Mouse (Mus musculus) embryonic facial prominence, embryonic 12.5 days (tissue): ENCODE data around the gene Gm5148. TPM values are rescaled to one million over a fixed set of nuclear protein-coding genes. Genes with fewer than 3 reads are reported as not detected.
A peak's percentile ranks its signal among the peaks of the same experiment; 100 is the strongest.

Experiments
- ATAC-seq: fragments of 200-750 bp; cut with Nextera tagmentation; 2 replicates; pipeline ENCODE4 v1.8.0; 2017; ENCODE audit not compliant: insufficient number of reproducible peaks, insufficient read depth, low FRiP score, low TSS enrichment
- H3K27ac ChIP-seq: fragments of 300-500 bp; sonication (generic); 2 replicates; pipeline ENCODE4 v1.5.1; 2016; ENCODE audit warnings: mild to moderate bottlenecking
- H3K27me3 ChIP-seq: fragments of 300-500 bp; sonication (generic); 2 replicates; pipeline ENCODE4 v1.6.1; 2016; ENCODE audit warnings: mild to moderate bottlenecking, moderate library complexity
- H3K36me3 ChIP-seq: fragments of 300-500 bp; sonication (generic); 2 replicates; pipeline ENCODE4 v1.6.1; 2016; ENCODE audit warnings: mild to moderate bottlenecking
- H3K4me1 ChIP-seq: fragments of 300-500 bp; sonication (generic); 2 replicates; pipeline ENCODE4 v1.6.1; 2016
- H3K4me2 ChIP-seq: fragments of 300-500 bp; sonication (generic); replicated peaks from 2 replicates; pipeline ENCODE4 v1.6.1; 2016; ENCODE audit warnings: mild to moderate bottlenecking, moderate library complexity
- H3K4me3 ChIP-seq: fragments of 300-500 bp; sonication (generic); 2 replicates; pipeline ENCODE4 v1.5.1; 2016; ENCODE audit warnings: mild to moderate bottlenecking
- H3K9ac ChIP-seq: fragments of 300-500 bp; sonication (generic); 2 replicates; pipeline ENCODE4 v1.6.1; 2016; ENCODE audit warnings: mild to moderate bottlenecking, moderate library complexity
- H3K9me3 ChIP-seq: fragments of 300-500 bp; sonication (generic); 2 replicates; pipeline ENCODE4 v1.6.1; 2016; ENCODE audit warnings: mild to moderate bottlenecking, moderate library complexity
- WGBS: fragments of 180-500 bp; shearing (Covaris S2); methylation state at CpG from one replicate; pipeline ENCODE4 v1.1.7; 2016; 5-methylcytosine and 5-hydroxymethylcytosine counted together
- polyA plus RNA-seq: library from polyadenylated mRNA; unstranded; fragments of >200 nt; fragmentation: Nextera tagmentation; extraction: Ambion mirVana; gene quantifications from 2 replicates; pipeline ENCODE4 v1.2.1, GENCODE M21; 2016

Gene Gm5148
- polyA plus RNA-seq, 1 experiment from 2014 or later = 5.2 TPM

DNA sequence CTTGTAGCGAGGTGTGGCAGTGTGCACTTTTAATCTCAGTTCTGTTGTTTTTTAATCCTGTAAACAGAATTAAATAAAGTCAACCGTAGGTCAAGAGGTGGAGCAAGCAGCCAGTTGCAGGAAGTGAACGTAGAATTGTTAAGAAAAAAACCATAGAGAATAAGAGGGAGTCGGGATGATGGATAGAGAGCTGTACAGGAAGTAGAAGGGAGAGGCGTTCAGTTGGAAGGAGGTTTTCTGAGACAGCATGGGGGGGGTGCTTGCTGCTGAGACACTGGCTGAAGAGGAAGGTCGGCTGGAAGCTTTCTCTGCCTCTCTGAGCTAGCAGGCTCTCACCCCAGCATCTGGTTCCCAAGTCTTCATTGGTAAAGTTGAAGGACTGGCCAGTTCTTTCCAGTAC, 10.9 kb upstream of the Gm5148 start:
- Histone ChIP-seq H3K4me2 (no peak overlapping the region), H3K27ac (no peak overlapping the region), H3K27me3 (no peaks in the 10 kb centered on the region; the same call in 1 of the 2 replicates), H3K4me1 (peaks cover 6% of the 10 kb centered on the region; the same call in 1 of the 2 replicates), H3K4me3 (no peak overlapping the region), H3K9me3 (no peaks in the 10 kb centered on the region), H3K9ac (no peak overlapping the region), H3K36me3 (no peaks in the 10 kb centered on the region)
- ATAC-seq = no peak
- WGBS = 81% methylated on average over 6 of the region's 6 CpGs

DNA sequence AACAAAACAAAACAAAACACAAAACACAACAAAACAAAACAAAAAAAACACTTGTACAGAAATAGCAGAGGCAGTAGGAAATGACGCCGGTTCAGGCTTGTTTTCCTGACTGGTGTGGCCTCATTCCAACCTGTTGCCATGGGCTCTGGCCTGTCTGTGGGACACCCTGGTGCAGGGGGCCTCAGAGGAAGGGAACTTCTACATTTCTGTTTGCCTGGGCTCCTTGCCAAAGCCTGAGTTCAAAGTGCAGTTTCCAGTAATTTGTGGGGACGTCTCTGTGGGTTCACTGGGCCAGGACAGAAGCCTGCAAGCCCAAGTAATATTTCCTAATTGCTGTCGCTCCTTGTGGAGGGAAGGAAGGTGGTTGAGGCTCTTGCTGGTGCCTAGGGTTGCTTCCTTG, 4.9 kb upstream of the Gm5148 start:
- no peaks in the 10 kb centered on the region for H3K9me3 ChIP-seq
- no peaks in the 10 kb centered on the region for H3K36me3 ChIP-seq
- no peak overlapping the region for H3K4me3 ChIP-seq
- no peak for ATAC-seq
- H3K27ac ChIP-seq = 0 out of 2 replicates have a peak overlapping the region, but pooled peaks have one; percentile 26
- H3K27me3 ChIP-seq = no peaks in the 10 kb centered on the region; the same call in none of the 2 replicates
- H3K4me1 ChIP-seq = peaks cover 22% of the 10 kb centered on the region
- WGBS = 34% methylated on average over 4 of the region's 4 CpGs
- H3K4me2 ChIP-seq = no peak overlapping the region
- H3K9ac ChIP-seq = no peak overlapping the region

DNA sequence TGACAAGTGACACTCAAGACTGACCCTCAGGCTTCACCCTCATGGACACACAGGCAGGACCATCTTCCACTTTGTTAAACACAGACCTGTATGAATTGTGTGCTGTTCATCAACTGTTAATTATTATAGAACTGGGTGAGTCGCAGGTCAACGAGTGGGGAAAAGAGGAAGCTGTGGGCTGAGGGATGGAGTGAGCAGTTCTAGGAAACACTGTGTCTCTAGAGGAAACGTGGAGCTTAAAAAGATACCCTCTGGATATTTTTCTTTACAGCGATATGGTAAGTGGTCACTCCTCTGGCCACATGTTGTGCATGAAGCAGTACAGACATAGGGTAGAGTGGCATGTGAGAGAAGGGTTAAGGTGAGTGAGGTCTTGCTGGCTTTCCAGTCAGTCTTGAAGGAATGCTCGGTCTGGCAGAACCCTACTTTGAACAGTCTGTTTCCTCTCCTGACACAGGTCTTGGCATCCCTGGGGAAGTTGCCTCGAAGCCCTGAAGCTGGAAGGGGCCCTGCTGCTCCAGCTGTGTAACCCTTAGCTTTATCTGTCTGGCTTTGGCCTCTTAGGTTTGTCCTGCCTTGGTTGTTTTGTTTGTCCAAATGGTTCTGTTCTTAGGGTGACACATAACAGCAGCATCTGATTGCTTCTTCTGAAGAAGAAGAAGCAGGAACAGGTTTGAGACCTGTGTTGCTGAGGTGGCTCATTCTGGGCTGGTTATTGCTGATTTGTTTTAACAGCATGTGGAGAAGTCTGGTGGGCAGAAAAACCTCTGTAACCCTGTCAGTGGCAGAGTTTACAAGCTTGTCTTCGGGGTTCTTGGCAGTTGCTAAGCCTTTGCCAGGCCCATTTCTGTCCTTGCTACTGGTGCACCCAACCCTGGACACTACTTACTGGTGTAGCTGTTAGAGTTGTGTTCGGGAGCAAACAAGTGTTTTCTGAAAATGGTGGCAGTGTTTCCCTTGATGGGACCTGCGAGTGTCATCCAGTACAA, 4.1 kb upstream of the Gm5148 start:
- H3K9ac ChIP-seq = no peak overlapping the region
- no peak overlapping the region for H3K27ac ChIP-seq
- no peaks in the 10 kb centered on the region for H3K36me3 ChIP-seq
- no peak for ATAC-seq
- no peaks in the 10 kb centered on the region; the same call in none of the 2 replicates for H3K27me3 ChIP-seq
- 69% methylated on average over 9 of the region's 9 CpGs for WGBS
- no peak overlapping the region for H3K4me2 ChIP-seq
- peaks cover 30% of the 10 kb centered on the region for H3K4me1 ChIP-seq
- H3K9me3 ChIP-seq = no peaks in the 10 kb centered on the region
- H3K4me3 ChIP-seq = no peak overlapping the region

DNA sequence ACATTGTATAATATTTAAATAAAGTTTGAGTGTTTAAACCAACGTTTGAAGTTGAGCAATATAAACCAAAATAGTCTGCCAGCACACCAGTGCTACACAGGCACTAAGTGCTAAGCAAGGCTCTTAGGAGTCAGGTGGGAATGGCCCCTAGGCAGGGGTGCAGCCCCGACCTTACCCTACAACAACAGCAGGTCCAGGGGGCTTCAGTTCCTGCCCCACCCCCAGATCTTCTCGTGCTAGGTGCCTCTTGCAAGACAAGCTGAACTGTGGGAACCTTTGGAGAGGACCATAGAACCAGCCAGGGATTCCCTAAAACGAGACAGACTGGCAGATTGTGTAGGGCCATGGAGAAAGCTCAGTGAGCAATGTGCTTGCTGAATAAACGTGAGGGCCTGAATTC, 3.1 kb upstream of the Gm5148 start:
- WGBS = 71% methylated on average over 5 of the region's 5 CpGs
- H3K4me3 ChIP-seq = no peak overlapping the region
- no peaks in the 10 kb centered on the region; the same call in 1 of the 2 replicates for H3K27me3 ChIP-seq
- H3K36me3 ChIP-seq = no peaks in the 10 kb centered on the region
- H3K4me2 ChIP-seq = no peak overlapping the region
- no peaks in the 10 kb centered on the region for H3K9me3 ChIP-seq
- peaks cover 38% of the 10 kb centered on the region for H3K4me1 ChIP-seq
- no peak for ATAC-seq
- no peak overlapping the region for H3K9ac ChIP-seq
- H3K27ac ChIP-seq = no peak overlapping the region

DNA sequence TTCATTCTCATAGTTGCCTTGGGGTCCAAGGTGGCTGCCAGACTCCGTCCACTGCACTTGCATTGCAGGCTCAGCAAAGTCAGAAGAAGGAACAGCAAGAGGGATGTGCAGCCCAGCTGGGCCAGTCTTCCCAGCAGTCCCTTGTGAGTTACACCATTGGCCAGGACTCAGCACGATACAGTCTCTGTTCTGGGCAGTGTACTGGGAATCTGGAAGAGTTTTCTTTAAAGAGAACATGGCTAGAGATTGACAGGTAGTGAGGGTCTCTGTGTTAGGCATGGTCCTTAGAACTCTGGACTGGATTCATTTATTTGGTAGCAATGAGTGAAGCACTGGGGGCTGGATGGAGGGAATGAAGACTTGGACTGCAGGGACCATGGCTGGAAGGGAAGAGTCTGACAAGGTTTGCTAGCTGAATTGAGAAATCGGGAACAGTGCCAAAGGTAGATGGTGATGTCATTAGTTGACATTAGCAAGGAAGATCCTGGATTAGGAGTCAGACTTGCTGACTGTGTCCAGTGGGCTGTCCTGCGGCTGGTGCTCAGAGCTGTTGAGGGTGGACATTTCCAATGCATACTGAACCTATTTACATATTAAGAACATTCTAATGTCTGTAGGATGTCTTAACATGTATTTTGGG, 2.3 kb upstream of the Gm5148 start:
- no peak overlapping the region for H3K27ac ChIP-seq
- no peak overlapping the region for H3K9ac ChIP-seq
- no peak overlapping the region for H3K4me2 ChIP-seq
- H3K36me3 ChIP-seq = no peaks in the 10 kb centered on the region
- no peaks in the 10 kb centered on the region for H3K9me3 ChIP-seq
- peaks cover 39% of the 10 kb centered on the region for H3K4me1 ChIP-seq
- ATAC-seq = no peak
- H3K27me3 ChIP-seq = no peaks in the 10 kb centered on the region; the same call in 1 of the 2 replicates
- WGBS = 82% methylated on average over 4 of the region's 4 CpGs
- no peak overlapping the region for H3K4me3 ChIP-seq

DNA sequence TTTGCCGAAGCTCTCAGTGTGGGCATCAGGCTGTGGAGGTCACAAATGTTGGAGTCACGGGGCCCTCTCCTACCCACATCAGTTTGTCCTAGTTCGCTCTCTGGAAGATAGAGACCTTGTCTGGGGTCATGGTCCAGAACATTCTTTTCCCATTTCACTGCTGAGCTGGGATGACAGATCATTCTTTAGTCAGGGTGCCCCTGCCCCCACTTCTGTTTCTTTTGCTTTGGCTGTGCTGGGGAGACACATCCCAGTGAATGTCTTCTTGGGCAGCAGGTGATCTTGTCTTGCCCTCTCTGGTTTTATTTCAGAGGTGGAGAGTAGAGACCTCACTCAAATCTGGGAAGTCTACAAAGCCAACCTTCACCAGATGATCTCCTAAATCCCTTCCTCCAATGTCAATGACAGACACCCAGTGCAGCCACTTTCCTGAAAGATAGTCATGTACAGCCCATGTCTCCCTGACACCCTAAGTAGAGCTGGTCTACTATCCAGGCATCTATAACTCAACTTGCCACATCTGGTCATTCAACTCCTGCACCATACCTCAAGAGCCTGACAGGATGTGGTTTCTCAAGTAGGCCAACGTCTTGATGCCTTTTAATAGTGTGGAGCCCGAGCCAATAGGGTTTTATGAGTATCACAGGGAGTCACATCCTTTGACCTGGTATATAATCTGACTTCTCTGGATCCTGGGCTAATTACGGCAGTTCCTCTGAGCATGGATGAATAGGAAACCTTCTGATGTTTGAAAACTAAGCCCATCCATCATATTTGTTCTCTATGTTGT, 851 bp upstream of the Gm5148 start:
- peaks cover 39% of the 10 kb centered on the region for H3K4me1 ChIP-seq
- no peak overlapping the region for H3K27ac ChIP-seq
- no peaks in the 10 kb centered on the region for H3K9me3 ChIP-seq
- no peak overlapping the region for H3K9ac ChIP-seq
- ATAC-seq = no peak
- 76% methylated on average over 6 of the region's 6 CpGs for WGBS
- H3K4me3 ChIP-seq = no peak overlapping the region
- peak overlapping the region; percentile 69 for H3K4me2 ChIP-seq
- H3K36me3 ChIP-seq = no peaks in the 10 kb centered on the region
- no peaks in the 10 kb centered on the region; the same call in 1 of the 2 replicates for H3K27me3 ChIP-seq

DNA sequence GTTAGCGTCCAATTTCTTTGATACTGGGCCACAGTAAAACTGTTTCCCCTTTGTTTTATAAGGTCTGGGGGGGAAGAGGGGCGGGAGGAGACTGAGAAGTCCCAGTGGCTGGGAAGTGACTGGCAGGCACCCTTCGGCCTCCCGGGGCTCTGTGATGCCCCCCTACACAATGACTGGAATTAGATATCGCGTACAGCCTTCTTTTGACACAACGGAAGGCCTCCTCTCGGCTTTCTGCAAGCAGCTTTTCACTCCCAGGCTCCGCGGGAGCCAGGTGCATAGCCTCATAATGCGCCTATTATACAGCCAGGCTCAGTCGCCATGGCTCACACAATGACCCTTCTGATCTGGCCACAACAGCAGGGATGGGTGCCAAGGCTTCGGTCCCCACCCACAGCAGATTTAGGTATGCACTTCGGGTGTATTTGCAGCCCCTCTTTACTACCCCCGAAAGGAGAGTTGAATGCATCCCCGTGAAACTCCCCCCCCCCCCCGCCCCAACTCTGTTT, 574 bp downstream of the Gm5148 start:
- H3K27me3 ChIP-seq = no peaks in the 10 kb centered on the region; the same call in 1 of the 2 replicates
- under 1% methylated on average over 17 of the region's 17 CpGs for WGBS
- peak overlapping the region; percentile 43 for H3K9ac ChIP-seq
- peak overlapping the region; percentile 69 for H3K4me2 ChIP-seq
- peak; percentile 76 for ATAC-seq
- no peaks in the 10 kb centered on the region for H3K36me3 ChIP-seq
- H3K27ac ChIP-seq = peak overlapping the region; percentile 58
- peaks cover 30% of the 10 kb centered on the region for H3K4me1 ChIP-seq
- H3K4me3 ChIP-seq = peak overlapping the region; percentile 38
- H3K9me3 ChIP-seq = no peaks in the 10 kb centered on the region

DNA sequence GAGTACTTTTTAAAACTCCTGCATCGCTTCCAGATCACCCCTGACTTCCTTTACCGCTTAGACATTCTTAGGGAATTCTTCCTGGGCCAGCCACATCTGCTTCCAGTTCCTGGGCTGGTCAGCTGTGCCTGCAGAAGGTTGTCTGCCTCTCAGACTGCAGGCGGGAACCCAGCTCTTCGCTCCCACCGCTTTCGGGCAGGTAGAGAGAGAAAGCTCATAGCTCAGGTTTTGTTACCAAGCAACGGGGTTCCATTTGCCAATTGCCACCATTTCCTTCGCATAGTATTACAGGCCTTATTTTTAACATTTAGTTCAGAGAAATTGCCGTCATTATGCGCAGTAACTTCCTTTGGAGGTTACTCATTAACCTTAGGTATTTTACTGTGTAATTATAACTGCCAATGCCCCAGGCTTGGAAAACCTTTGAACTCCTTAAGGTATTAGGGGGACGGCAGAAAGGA, 1.2 kb downstream of the Gm5148 start:
- Histone ChIP-seq H3K9me3 (no peaks in the 10 kb centered on the region), H3K4me1 (peaks cover 23% of the 10 kb centered on the region), H3K9ac (0 out of 2 replicates have a peak overlapping the region, but pooled peaks have one; percentile 8), H3K27ac (peak overlapping the region; percentile 58), H3K4me2 (peak overlapping the region; percentile 69), H3K27me3 (no peaks in the 10 kb centered on the region; the same call in 1 of the 2 replicates), H3K4me3 (peak overlapping the region; percentile 38), H3K36me3 (no peaks in the 10 kb centered on the region)
- no peak for ATAC-seq
- WGBS = 2% methylated on average over 11 of the region's 11 CpGs

DNA sequence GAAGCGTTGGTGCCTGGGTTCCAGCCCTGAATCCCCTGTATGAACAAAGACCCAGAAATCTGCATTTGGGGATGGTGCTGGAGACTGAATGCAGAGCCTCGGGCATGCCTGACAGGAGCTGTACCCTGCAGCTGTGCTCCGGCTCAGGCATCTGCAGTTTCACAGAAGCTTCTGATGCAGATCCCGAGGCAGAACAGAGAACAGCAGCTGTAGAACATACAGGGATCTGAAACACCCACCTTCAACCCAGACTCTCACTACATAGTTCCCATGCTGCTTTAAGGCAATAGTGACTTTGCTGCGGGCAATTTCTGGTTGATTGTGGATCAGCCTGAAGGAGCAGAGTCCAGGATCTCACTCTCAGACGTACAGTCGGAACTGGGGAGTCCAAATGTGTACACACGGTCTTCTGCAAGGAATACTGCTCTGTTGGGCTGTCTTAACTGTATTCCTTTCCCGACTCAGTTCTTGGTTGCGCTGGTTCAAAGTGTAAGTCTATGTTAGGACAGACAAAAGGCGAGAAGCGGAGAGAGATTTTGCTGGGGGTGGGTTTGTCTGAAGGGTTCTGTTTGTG, 1.7 kb downstream of the Gm5148 start:
- WGBS = 37% methylated on average over 12 of the region's 12 CpGs
- peaks cover 23% of the 10 kb centered on the region for H3K4me1 ChIP-seq
- H3K27me3 ChIP-seq = no peaks in the 10 kb centered on the region; the same call in 1 of the 2 replicates
- H3K9me3 ChIP-seq = no peaks in the 10 kb centered on the region
- H3K36me3 ChIP-seq = no peaks in the 10 kb centered on the region
- no peak for ATAC-seq
- H3K4me2 ChIP-seq = peak overlapping the region; percentile 69
- H3K4me3 ChIP-seq = peak overlapping the region; percentile 38; the same call in 1 of the 2 replicates
- H3K9ac ChIP-seq = 0 out of 2 replicates have a peak overlapping the region, but pooled peaks have one; percentile 8
- peak overlapping the region; percentile 58 for H3K27ac ChIP-seq

DNA sequence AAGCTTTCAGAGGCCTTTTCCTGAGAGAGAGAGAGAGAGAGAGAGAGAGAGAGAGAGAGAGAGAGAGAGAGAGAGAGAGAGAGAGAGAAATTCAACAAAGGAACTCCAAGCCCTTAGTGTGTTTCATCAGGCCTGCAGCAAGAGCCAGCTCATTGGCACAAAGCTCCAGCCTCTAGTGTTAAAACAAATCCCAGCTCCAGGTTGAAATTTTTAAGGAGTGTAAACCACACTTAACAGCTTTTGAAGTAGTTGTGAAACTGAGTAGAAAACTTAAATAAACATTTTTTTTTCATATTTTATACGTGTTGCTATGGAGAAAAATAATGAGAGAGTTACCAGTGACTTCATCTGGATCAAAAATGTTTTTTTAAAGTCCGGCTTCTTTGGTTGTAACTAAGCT, 7.3 kb downstream of the Gm5148 start:
- Histone ChIP-seq H3K27me3 (no peaks in the 10 kb centered on the region), H3K9me3 (no peaks in the 10 kb centered on the region), H3K4me1 (peaks cover 8% of the 10 kb centered on the region; the same call in 1 of the 2 replicates), H3K4me2 (no peak overlapping the region), H3K27ac (no peak overlapping the region), H3K9ac (no peak overlapping the region), H3K36me3 (no peaks in the 10 kb centered on the region), H3K4me3 (no peak overlapping the region)
- WGBS = 82% methylated on average over 2 of the region's 2 CpGs
- ATAC-seq = no peak
